Mouse (Mus musculus): Measurements from ENCODE around the gene Cldn7. TPM values are rescaled to one million over a fixed set of nuclear protein-coding genes. Genes with fewer than 3 reads are reported as not detected.
A peak's percentile ranks its signal among the peaks of the same experiment; 100 is the strongest.

The Cldn7 gene
- polyA plus RNA-seq, 1 experiment from 2014 or later = not detected

DNA sequence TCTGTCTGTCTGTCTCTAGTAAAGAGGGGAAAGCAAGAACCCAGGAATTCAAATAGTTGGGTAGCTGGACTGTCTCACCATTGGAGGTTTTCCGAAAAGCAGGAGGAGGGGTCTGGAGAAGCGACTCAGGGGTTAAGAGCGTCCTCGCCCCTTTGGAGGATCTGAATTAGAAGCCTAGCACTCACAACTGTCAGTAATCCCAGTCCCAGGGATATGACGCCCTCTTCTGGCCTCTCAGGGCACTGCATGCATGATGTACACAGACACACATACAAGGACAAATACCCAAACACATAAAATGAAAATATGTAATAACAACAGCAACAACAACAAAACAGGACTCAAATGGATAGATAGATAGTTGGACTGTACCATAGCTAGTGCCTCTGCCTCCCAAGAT lies 4.0 kb upstream of the Cldn7 start:
- H3K4me2 ChIP-seq (ENCODE audit: low read length) = no peak overlapping the region
- no peak overlapping the region for H3K4me3 ChIP-seq (ENCODE audit: low read depth, low read length)
- H3K4me1 ChIP-seq (ENCODE audit: control insufficient read depth, insufficient read depth, low read length) = no peaks in the 10 kb centered on the region
- H3K27ac ChIP-seq (ENCODE audit: low read depth, low read length) = no peak overlapping the region
- no peak overlapping the region for H3K9ac ChIP-seq (ENCODE audit: low read length)
- WGBS = 27% methylated on average over 5 of the region's 5 CpGs
- DNase-seq (ENCODE audit: low spot score) = no peak
- H3K36me3 ChIP-seq (ENCODE audit: control insufficient read depth, insufficient read depth, low read length) = no peaks in the 10 kb centered on the region
- no peak for ATAC-seq
- H3K27me3 ChIP-seq (replicated peaks; ENCODE audit: control insufficient read depth, insufficient read depth, low read length) = peaks cover 25% of the 10 kb centered on the region
- no peaks in the 10 kb centered on the region for H3K9me3 ChIP-seq (replicated peaks; ENCODE audit: control insufficient read depth, low read length)

DNA sequence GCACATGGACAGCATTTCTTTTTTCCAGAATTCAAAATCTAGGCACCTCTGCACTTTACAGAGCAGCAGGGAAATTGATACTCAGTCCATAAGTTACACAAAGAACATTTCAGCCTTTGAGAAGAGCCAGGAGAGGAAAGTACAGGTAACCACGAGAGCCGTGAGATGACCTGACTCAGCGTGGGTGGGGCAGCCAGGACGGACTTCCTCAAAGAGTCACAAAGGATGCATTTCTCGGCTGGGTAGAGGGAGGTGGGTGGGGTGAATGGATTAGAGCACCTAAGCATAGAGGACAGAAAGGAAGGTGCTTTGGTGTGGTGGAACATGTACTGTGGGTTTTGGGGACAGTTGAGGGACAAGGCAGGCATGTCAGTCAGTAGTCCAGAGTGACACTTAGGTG lies 2.7 kb upstream of the Cldn7 start:
- no peaks in the 10 kb centered on the region for H3K36me3 ChIP-seq (ENCODE audit: control insufficient read depth, insufficient read depth, low read length)
- 50% methylated on average over 5 of the region's 5 CpGs for WGBS

DNA sequence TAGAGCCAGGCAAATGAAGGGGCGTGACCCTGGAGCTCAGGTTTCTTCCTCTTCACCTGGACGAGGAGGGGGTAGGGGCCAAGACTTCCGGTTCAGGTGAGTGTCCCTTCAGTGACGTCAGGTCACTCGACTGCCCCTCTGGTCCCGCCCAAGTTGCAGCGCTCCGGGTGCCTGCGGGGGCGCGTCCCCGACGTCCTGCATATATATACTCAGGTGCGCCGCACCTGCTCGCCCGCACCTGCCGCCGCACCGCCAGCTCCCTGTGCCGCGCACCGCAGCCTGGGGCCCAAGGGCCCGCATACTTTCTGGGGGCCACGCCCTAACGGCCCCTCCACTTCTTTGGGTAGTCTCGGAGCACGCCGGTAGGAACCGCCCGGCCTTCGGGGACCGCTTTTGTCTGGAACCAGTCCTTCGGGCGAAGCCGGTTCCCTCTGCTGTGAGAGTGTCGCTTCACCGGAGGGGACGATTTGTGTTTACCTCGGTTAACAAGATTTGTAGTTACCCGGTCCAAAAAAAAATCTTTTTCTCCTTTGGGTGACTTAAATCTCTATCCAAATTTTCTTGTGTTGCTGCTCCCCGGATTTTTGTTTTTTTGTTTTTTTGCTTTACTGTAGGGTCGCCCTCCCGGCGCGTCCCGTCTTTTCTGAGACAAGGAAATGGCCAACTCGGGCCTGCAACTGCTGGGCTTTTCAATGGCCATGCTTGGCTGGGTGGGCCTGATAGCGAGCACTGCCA lies 859 bp downstream of the Cldn7 start:
- peaks cover 48% of the 10 kb centered on the region for H3K27me3 ChIP-seq (replicated peaks; ENCODE audit: control insufficient read depth, insufficient read depth, low read length)
- 0 out of 2 replicates have a peak overlapping the region, but pooled peaks have one; percentile 33 for H3K4me2 ChIP-seq (ENCODE audit: low read length)
- H3K36me3 ChIP-seq (ENCODE audit: control insufficient read depth, insufficient read depth, low read length) = peaks cover 27% of the 10 kb centered on the region
- H3K9me3 ChIP-seq (replicated peaks; ENCODE audit: control insufficient read depth, low read length) = no peaks in the 10 kb centered on the region
- H3K4me1 ChIP-seq (ENCODE audit: control insufficient read depth, insufficient read depth, low read length) = no peaks in the 10 kb centered on the region
- WGBS = 3% methylated on average over 46 of the region's 49 CpGs
- ATAC-seq (no peak), DNase-seq (ENCODE audit: low spot score) (no peak)
- no peak overlapping the region for H3K27ac ChIP-seq (ENCODE audit: low read depth, low read length)
- no peak overlapping the region for H3K4me3 ChIP-seq (ENCODE audit: low read depth, low read length)
- H3K9ac ChIP-seq (ENCODE audit: low read length) = peak overlapping the region; percentile 21; the same call in 1 of the 2 replicates

More for the DNA sequence above, 2.7 kb upstream of the Cldn7 start:
- no peak overlapping the region for H3K4me3 ChIP-seq (ENCODE audit: low read depth, low read length)
- H3K27ac ChIP-seq (ENCODE audit: low read depth, low read length) = no peak overlapping the region
- H3K9me3 ChIP-seq (replicated peaks; ENCODE audit: control insufficient read depth, low read length) = no peaks in the 10 kb centered on the region
- peaks cover 37% of the 10 kb centered on the region for H3K27me3 ChIP-seq (replicated peaks; ENCODE audit: control insufficient read depth, insufficient read depth, low read length)
- no peaks in the 10 kb centered on the region for H3K4me1 ChIP-seq (ENCODE audit: control insufficient read depth, insufficient read depth, low read length)
- no peak overlapping the region for H3K4me2 ChIP-seq (ENCODE audit: low read length)
- DNase-seq (ENCODE audit: low spot score) (no peak), ATAC-seq (no peak)
- no peak overlapping the region for H3K9ac ChIP-seq (ENCODE audit: low read length)

DNA sequence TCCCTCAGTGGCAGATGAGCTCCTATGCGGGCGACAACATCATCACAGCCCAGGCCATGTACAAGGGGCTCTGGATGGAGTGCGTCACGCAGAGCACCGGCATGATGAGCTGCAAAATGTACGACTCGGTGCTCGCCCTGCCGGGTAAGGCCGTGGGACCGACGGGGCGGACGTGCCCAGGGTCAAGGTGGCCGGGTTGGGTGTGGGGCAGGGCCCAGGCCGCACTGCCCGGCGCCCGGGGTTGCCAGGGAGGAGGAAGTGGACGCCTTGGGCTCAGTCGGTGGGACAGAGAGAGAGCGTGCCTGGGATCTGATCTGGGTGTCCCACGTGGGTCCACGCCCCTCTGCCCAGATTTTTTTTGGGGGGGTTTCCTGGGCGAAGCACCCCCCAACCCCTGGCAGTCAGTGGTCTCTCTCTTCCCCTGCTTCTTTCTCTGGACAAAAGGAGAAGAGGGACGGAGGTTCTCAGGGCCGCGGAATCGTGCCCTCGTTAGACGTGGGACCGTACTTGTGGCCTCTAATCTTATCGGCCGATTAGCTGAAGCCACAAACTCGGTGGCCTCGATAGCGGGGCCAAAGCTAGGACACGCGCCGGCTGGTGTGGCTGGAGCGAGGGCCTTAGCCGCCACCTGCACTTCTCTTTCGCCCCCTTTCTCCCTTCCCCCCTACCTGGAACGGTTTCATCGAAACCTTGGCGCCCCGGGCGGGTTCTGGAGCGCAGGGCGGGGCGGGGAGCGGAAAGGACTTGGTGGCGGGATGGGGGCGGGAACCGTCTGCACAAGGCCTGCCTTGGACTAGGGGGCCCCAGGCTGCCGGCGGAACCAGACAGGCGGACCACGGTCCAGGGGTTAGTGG lies 1.7 kb downstream of the Cldn7 start:
- Histone ChIP-seq H3K4me1 (ENCODE audit: control insufficient read depth, insufficient read depth, low read length) (no peaks in the 10 kb centered on the region), H3K27ac (ENCODE audit: low read depth, low read length) (no peak overlapping the region), H3K36me3 (ENCODE audit: control insufficient read depth, insufficient read depth, low read length) (peaks cover 28% of the 10 kb centered on the region), H3K9me3 (replicated peaks; ENCODE audit: control insufficient read depth, low read length) (no peaks in the 10 kb centered on the region), H3K27me3 (replicated peaks; ENCODE audit: control insufficient read depth, insufficient read depth, low read length) (peaks cover 48% of the 10 kb centered on the region), H3K4me3 (ENCODE audit: low read depth, low read length) (peak overlapping the region; percentile 20), H3K4me2 (ENCODE audit: low read length) (peak overlapping the region; percentile 33; the same call in 1 of the 2 replicates), H3K9ac (ENCODE audit: low read length) (peak overlapping the region; percentile 50; the same call in 1 of the 2 replicates)
- WGBS = 1% methylated on average over 59 of the region's 59 CpGs
- no peak for ATAC-seq
- DNase-seq (ENCODE audit: low spot score) = no peak

DNA sequence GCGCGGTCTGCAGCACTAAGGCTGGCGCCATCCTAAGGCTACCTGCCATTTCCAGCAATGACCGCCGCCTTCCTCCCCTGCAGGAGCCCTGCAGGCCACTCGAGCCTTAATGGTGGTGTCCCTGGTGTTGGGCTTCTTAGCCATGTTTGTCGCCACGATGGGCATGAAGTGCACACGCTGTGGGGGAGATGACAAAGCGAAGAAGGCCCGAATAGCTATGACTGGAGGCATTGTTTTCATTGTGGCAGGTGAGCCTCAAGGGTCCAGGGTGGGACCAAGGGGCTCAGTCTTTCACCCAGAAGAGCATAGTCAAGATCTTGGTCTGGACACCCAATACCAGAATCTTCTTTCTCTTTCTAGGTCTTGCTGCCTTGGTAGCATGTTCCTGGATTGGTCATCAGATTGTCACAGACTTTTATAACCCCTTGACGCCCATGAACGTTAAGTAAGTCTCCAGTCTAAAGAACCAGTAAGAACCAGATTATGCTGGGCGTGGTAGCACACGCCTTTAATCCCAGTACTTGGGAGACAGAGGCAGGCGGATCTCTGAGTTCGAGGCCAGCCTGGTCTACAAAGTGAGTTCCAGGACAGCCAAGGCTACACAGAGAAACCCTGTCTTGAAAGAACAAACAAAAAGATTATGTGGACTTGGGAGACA lies 2.4 kb downstream of the Cldn7 start:
- peaks cover 35% of the 10 kb centered on the region for H3K36me3 ChIP-seq (ENCODE audit: control insufficient read depth, insufficient read depth, low read length)
- H3K27ac ChIP-seq (ENCODE audit: low read depth, low read length) = no peak overlapping the region
- WGBS = 40% methylated on average over 17 of the region's 17 CpGs
- H3K4me3 ChIP-seq (ENCODE audit: low read depth, low read length) = peak overlapping the region; percentile 20; the same call in 1 of the 2 replicates
- no peak for DNase-seq (ENCODE audit: low spot score)
- peak overlapping the region; percentile 33; the same call in 1 of the 2 replicates for H3K4me2 ChIP-seq (ENCODE audit: low read length)
- H3K9ac ChIP-seq (ENCODE audit: low read length) = peak overlapping the region; percentile 50; the same call in 1 of the 2 replicates
- H3K27me3 ChIP-seq (replicated peaks; ENCODE audit: control insufficient read depth, insufficient read depth, low read length) = peaks cover 43% of the 10 kb centered on the region
- ATAC-seq = no peak
- no peaks in the 10 kb centered on the region for H3K9me3 ChIP-seq (replicated peaks; ENCODE audit: control insufficient read depth, low read length)
- no peaks in the 10 kb centered on the region for H3K4me1 ChIP-seq (ENCODE audit: control insufficient read depth, insufficient read depth, low read length)

DNA sequence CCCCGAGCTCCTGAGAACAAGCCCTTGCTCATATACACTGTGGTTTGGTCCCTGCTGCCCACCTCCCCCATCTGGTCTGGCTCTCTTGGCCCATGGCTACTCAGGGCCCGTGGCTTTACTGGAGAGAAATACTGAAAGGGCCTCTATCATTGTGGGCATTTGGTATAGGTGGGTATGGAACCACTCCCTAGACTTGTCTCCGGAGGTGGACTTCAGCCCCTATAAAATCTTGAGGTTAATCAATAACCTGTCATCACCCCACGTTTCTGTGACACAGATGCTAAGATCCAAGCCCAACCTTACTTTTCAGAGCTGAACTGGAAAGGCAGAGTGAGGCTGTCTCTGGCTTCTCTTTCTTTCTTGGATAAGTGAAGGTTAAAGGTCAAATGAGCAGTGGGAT lies 4.2 kb downstream of the Cldn7 start:
- DNase-seq (ENCODE audit: low spot score) = no peak
- no peak overlapping the region for H3K4me2 ChIP-seq (ENCODE audit: low read length)
- H3K36me3 ChIP-seq (ENCODE audit: control insufficient read depth, insufficient read depth, low read length) = peaks cover 53% of the 10 kb centered on the region
- H3K9me3 ChIP-seq (replicated peaks; ENCODE audit: control insufficient read depth, low read length) = no peaks in the 10 kb centered on the region
- peaks cover 41% of the 10 kb centered on the region for H3K27me3 ChIP-seq (replicated peaks; ENCODE audit: control insufficient read depth, insufficient read depth, low read length)
- H3K27ac ChIP-seq (ENCODE audit: low read depth, low read length) = no peak overlapping the region
- 89% methylated on average over 4 of the region's 4 CpGs for WGBS
- H3K9ac ChIP-seq (ENCODE audit: low read length) = no peak overlapping the region
- no peak for ATAC-seq
- H3K4me3 ChIP-seq (ENCODE audit: low read depth, low read length) = no peak overlapping the region
- no peaks in the 10 kb centered on the region for H3K4me1 ChIP-seq (ENCODE audit: control insufficient read depth, insufficient read depth, low read length)

DNA sequence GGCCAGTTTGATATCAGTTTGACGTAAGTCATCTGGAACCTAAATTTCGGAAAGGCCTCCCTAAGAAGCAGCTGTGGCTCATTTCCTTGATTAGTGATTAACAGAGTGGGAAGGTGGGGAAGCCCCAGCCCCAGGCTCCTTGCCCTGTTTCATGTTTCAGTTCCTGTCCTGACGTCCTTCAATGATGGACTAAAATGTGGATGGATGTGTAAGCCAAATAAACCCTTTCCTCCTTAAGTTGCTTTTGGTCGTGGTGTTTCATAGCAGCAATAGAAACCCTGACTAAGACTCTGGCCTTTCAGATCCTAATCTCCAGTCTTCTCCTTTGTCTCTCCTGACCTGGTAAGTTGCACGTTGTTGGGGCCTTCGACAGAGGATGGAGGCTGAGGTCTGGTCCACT lies 5.6 kb downstream of the Cldn7 start:
- Histone ChIP-seq H3K4me1 (ENCODE audit: control insufficient read depth, insufficient read depth, low read length) (no peaks in the 10 kb centered on the region), H3K4me3 (ENCODE audit: low read depth, low read length) (no peak overlapping the region), H3K4me2 (ENCODE audit: low read length) (no peak overlapping the region), H3K9ac (ENCODE audit: low read length) (no peak overlapping the region), H3K36me3 (ENCODE audit: control insufficient read depth, insufficient read depth, low read length) (peaks cover 67% of the 10 kb centered on the region), H3K27ac (ENCODE audit: low read depth, low read length) (no peak overlapping the region), H3K9me3 (replicated peaks; ENCODE audit: control insufficient read depth, low read length) (no peaks in the 10 kb centered on the region), H3K27me3 (replicated peaks; ENCODE audit: control insufficient read depth, insufficient read depth, low read length) (peaks cover 27% of the 10 kb centered on the region)
- ATAC-seq (no peak), DNase-seq (ENCODE audit: low spot score) (no peak)
- 90% methylated on average over 6 of the region's 6 CpGs for WGBS

DNA sequence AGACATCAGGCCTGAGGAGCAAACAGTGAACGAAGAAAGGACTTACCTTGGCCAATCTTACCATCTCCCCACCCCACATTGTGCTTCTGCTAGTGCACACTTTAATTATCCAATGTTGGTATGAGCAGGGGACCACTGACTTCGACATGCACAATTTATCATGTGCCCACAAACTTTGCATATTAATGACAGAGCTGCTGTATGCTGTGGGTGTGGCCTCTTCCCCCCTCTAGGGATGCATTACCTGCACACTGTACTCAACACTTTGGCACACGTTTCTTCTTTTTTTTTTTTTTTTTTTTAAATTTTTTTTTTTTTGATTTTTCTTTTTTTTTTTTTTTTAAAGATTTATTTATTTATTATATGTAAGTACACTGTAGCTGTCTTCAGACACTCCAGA lies 6.2 kb downstream of the Cldn7 start:
- no peaks in the 10 kb centered on the region for H3K9me3 ChIP-seq (replicated peaks; ENCODE audit: control insufficient read depth, low read length)
- no peak overlapping the region for H3K9ac ChIP-seq (ENCODE audit: low read length)
- ATAC-seq = no peak
- no peak overlapping the region for H3K4me2 ChIP-seq (ENCODE audit: low read length)
- peaks cover 72% of the 10 kb centered on the region for H3K36me3 ChIP-seq (ENCODE audit: control insufficient read depth, insufficient read depth, low read length)
- DNase-seq (ENCODE audit: low spot score) = no peak
- H3K4me3 ChIP-seq (ENCODE audit: low read depth, low read length) = no peak overlapping the region
- H3K4me1 ChIP-seq (ENCODE audit: control insufficient read depth, insufficient read depth, low read length) = no peaks in the 10 kb centered on the region
- H3K27ac ChIP-seq (ENCODE audit: low read depth, low read length) = no peak overlapping the region
- peaks cover 21% of the 10 kb centered on the region for H3K27me3 ChIP-seq (replicated peaks; ENCODE audit: control insufficient read depth, insufficient read depth, low read length)
- WGBS = 87% methylated on average over 3 of the region's 3 CpGs

Measured in forebrain, embryonic 14.5 days (tissue).